Mouse (Mus musculus) brain, embryonic 18.5 days (tissue): ENCODE data around the gene Ybx2.
"Not testable (repeated sequence)": the region's sequence is repeated elsewhere in the genome, so short reads cannot be mapped to it uniquely, and the experiment has no call there.

Experiments
- DNase-seq: peaks from one replicate; pipeline ENCODE4 v3.0.0-alpha.2; 2012; ENCODE audit warnings: low read depth, low spot score

The Ybx2 gene

GRCm38 (mm10) chr11:69914917-69915430, 20.6 kb upstream of the Ybx2 start:
- DNase-seq: no peak

DNA sequence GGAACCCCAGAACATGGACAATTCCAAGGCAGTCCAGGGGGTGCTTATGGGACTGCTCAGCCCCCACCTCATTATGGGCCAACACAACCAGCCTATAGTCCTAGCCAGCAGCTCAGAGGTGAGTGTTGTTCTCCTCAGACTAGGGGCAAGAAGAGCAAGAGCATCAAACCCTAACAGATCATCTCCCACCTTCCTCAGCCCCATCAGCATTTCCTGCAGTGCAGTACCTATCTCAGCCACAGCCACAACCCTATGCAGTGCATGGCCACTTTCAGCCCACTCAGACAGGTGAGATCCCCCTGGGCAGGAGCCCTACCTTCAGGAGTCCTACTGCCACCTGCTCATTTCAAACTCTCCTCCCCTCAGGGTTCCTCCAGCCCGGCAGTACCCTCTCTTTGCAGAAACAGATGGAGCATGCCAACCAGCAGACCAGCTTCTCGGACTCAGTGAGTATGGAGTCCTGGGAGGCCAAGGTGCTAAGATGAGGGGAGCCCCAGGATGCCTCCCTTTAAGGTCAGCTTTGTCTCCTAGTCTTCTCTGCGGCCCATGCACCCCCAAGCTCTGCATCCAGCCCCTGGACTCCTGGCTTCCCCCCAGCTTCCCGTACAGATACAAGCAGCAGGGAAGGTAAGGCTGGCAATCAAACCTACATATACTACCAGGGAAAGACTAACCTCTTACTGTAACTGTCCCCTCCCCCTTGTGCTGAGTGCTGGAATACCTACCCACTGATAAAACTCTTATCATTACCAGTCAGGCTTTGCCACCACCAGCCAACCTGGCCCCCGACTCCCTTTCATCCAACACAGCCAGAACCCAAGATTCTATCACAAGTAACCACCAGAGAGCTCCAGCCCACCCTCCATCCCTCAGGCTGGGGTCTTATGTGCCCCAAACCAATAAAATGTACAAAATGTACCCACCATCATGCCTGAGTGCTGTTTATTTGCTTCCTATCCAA, 19.6 kb upstream of the Ybx2 start:
- DNase-seq: no peak

DNA sequence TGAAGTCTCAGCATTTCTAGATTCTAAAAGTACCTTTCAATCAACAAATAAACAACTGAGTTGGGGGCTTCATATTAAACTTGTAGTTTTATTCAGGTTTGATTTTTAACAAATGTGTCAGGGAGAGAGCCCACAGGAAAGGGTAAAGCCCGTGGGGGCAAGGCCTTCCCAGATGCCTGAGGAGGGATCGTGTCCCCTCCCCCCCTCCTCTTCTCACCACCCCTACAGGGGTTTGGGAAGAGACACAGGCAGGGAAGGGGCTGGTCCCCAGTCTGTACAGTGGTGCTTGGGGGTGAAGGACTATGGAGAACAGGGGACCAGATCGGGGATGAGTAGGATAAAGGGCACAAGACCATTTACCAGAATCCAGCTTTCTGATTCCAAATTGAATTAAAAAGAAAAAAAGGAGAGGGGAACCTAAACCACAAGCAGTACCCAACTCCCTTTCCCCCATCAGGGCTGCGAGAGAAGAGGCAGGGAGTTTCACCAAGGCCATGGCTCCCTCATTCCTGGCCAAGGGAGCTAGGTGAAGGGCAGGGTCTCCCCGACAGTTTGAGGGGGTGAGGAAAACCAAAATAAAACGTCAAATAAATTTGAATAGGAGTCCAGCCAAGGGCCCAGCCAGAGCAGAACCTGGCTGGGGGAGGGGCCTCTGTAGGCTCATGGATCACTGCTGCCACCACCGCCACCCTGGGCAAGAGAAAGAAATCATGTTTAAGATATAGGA, 18.8 kb upstream of the Ybx2 start:
- not testable (repeated sequence) for DNase-seq

GRCm38 (mm10) chr11:69917379-69917948, 18.1 kb upstream of the Ybx2 start:
- DNase-seq: no peak

- no peak for DNase-seq
These were observed 17.5 kb upstream of the Ybx2 start for GRCm38 (mm10) chr11:69918118-69918517.

- DNase-seq: no peak
These were observed 16.5 kb upstream of the Ybx2 start for GRCm38 (mm10) chr11:69919053-69919452.

DNA sequence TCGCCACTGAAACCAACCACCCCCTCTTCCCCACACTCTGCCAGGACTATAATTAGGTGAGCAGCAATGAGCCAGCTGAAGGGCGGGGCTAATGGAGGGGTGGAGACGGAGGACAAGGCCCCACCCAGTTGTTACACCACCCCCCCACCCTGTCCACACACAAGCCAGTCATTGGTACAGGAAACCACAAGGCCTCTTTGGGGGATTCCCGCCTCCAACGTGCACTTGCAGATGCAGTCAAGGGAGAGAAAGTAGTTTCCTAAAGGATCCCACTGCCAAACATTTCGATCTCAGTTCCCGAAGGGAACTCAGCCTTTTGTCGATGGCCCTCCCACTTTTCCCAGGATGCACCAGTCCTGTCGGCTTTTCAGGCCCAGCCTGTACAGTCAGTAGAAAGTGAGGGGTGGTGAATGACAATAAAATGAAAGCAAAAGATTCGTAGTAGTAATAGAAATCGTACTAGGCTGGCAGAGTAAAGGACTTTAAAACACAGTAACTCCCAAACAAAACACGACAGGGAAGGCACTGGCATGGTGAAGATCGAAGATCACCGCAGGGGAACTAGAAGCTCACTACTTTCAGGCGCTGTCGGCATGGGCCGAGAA, 15.8 kb upstream of the Ybx2 start:
- DNase-seq: no peak

- DNase-seq: no peak
These were observed 15.1 kb upstream of the Ybx2 start for GRCm38 (mm10) chr11:69920266-69921031.

DNA sequence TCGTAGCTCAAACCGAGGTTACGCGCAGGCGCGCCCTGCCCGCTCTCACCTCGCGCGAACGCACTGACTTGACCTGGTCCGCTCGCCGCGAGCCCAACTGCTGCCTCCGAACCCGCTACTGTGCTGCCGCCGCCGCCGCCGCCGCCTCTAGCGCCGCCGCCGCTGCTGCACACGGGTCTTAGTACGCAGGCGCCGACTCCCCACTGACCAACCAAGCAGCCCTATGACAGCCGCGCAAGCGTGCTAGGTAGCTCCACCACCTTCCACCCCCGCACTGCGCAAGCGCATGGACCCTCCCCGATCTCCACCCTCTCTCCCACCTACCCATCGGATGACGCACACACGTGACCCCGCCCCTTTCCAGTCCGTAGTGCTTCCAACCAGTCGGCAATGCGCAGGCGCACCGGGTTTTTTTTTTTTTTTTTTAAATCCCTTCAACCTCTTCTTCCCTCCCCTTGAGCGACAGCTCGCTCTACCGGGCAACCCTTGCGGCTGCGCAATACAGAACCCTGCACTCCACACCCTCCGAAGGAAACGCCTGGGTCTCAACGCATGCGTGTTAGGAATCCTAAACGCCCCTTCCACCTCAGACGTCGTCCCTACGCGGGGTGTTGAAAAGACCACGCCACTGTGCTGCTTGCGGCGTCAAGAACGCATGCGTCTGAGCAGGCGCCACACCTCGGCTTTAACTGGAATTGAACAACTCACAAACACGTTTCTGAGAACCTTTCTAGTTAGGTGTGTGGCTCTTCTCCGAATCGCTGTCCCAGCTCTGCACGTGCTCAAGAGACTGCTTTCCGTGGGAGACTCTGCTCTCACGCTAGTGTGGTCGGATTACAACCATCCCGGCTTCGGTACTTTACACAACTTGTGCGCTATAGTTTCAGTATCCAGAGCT, 14.2 kb upstream of the Ybx2 start, which contains the start of gene Eif5a:
TSS of gene Eif5a (minus strand) at position 845 of the 898 bp plus-strand sequence.
- peak; percentile 100 for DNase-seq

DNA sequence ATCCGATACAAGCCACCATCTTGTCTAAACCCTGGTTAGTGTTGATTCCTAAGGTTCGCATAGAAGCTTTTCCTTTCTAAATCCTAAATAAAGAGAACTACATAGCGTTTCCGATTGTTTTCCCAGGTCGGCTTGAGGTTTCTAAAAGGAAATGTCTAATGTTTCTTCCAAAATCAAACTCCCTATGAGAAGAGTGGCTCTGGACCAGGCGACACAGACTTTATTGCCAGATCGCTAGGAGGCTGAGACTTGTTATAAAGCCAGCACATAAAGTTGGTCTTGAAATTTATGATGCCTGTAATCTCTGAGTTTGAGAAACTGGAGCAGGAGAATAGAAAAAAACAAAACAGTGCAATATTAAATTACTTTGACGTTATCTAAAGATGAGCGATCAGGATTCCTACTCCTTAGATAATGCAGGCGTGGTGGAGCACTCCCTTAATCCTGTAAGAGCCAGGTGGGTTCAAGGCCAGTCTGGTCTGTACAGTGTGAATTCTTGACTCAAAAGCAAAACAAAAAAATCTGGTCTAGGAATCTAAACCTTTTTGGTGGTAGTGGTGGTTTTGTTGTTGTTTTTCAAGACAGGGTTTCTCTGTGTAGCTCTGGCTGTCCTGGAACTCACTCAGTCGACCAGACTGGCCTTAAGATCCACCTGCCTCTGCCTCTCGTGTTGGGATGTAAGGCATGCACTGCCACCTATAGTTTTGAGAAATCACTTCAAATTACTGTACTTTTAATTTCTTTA, 13.4 kb upstream of the Ybx2 start:
- DNase-seq: no peak

- DNase-seq: no peak
These were observed 12.8 kb upstream of the Ybx2 start for GRCm38 (mm10) chr11:69922796-69923195.

DNA sequence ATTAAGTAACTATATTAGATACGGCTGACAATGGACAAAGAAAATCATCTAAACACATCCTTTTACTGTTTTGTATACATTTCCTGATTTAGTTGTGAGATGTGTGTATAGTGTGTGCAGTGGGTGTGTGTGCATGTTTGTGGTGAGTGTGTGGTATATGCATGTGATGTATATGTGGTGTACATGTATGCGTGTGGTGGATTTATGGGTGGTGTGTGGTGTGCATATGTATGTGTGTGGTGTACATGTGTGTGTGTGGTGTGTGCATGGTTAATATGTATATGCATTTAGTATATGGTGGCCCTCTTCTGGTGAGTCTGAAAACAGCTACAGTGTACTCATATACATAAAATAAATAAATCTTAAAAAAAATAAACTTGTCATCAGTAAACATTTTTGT, 8.1 kb upstream of the Ybx2 start:
- DNase-seq: no peak

DNA sequence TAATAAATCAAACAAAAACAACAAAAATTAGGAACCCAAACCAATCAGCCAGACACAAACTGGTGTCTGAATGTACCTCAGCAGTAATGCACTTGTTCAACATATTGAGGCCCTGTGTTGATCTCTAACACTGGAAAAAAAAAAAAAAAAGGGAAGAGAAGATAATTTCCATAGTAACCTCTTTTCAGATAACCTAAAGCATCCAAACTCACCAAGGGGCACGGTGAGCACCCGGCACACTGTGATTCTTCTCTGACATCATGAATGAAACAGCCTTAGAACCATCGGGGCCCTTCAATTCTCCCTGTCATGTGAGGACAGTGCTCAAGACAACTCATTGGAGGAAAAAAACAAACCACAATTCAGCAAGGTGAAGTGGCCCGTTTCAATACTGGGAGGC, 5.9 kb upstream of the Ybx2 start:
- no peak for DNase-seq

DNA sequence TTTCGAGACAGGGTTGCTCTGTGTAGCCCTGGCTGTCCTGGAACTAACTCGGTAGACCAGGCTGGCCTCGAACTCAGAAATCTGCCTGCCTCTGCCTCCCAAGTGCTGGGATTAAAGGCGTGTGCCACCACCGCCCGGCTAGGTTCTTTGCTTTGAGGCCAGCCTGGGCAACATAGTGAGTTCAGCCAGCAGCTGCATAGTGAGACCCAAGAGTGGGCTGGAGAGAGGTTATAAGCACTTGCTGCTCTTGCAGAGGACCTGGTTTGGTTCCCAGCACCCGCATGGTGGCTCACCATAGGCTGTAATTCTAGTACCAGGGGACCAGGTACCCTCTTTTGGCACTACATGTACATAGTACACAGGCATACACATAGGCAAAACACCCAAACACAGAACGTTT, 5.4 kb upstream of the Ybx2 start:
- not testable (repeated sequence) for DNase-seq

GRCm38 (mm10) chr11:69930967-69931537, 4.5 kb upstream of the Ybx2 start:
- no peak for DNase-seq

GRCm38 (mm10) chr11:69931769-69932168, 3.8 kb upstream of the Ybx2 start:
- no peak for DNase-seq

DNA sequence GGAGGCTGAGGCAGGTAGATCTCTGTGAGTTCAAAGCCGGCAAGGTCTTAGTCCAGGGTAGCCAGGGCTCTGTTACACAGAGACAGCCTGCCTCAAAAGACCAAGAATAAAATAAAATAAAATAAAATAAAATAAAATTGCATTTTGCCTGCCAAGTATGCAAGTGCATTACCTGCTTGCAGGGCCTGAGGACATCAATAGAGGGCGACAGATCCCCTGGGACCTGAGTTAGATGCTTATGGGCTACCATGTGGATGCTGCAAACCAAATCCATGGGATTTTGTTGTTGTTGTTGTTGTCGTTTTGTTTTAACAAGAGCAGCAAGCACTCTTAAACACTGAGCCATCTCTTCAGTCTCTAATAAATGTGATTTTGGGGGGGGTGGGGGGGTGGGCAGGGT, 3.3 kb upstream of the Ybx2 start:
- DNase-seq: no peak

DNA sequence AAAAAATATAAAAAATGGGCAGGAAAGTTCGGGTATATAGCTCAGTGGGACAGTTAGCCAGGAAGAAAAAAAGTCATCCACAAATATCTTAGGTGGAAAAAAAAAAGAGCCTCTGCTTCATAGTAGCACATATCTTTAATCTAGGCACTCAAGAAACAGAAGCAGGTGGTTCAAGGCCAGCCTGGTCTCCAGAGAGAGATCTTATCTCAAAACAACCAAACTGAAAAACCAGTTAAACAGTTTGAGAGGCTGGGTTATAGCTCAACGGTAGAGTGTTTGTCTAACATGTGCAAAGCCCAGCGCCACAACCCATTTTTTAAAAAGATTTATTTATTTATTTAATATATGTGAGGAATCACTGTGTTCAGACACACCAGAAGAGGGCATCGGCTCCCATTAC, 2.5 kb upstream of the Ybx2 start:
- DNase-seq: no peak

DNA sequence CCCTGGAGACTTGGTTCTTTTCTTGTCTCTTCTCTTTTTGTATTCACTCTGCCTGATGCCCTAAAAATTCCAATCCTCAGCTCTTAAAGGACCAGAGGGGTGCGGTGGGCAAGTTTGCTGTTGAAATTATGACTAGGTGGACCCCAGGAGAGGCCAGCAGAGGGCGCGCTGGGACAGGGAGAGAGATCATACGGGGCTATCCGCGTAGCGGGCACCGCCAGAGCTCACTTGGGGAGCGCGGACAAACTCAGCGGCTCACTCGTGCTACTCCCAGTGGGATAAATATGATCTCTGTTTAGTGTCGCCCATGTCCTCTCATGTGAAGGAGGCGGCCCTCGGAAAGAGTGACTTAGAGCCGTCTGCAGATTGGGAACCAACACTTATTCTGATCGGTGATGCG, 1.4 kb upstream of the Ybx2 start:
- no peak for DNase-seq
